Mouse (Mus musculus) olfactory bulb, adult 2 months (tissue): ENCODE data around the gene Fto. TPM values are rescaled to one million over a fixed set of nuclear protein-coding genes. Genes with fewer than 3 reads are reported as not detected.

Experiments
- H3K27ac ChIP-seq: fragments of 200-500 bp; 2 replicates; pipeline ENCODE4 v1.5.1; 2012; ENCODE audit warnings: low read depth, low read length; ENCODE audit not compliant: insufficient read depth
- H3K4me1 ChIP-seq: fragments of 200-500 bp; 2 replicates; pipeline ENCODE4 v1.6.1; 2012; ENCODE audit warnings: low read length; ENCODE audit not compliant: control insufficient read depth, insufficient read depth
- H3K4me3 ChIP-seq: fragments of 200-500 bp; 2 replicates; pipeline ENCODE4 v1.5.1; 2012; ENCODE audit warnings: mild to moderate bottlenecking, low read depth, low read length, moderate library complexity; ENCODE audit not compliant: insufficient read depth
- CTCF ChIP-seq: fragments of 200-500 bp; IDR thresholded peaks from 2 replicates; pipeline ENCODE4 v1.5.1; 2012; ENCODE audit warnings: low read depth, mild to moderate bottlenecking, low read length, moderate library complexity; ENCODE audit not compliant: insufficient read depth
- POLR2A ChIP-seq: fragments of 200-500 bp; IDR thresholded peaks from 2 replicates; pipeline ENCODE4 v1.6.1; 2012; ENCODE audit warnings: mild to moderate bottlenecking, low read depth, low read length, moderate library complexity; ENCODE audit not compliant: insufficient read depth
- WGBS: fragments of 180-500 bp; shearing (Covaris S2); methylation state at CpG from one replicate; pipeline ENCODE4 v1.1.7; 2018; 5-methylcytosine and 5-hydroxymethylcytosine counted together
- polyA plus RNA-seq: library from polyadenylated mRNA; stranded (reverse); fragments of >200 nt; gene quantifications from 2 replicates; pipeline ENCODE4 v1.2.4, GENCODE M21; 2012; ENCODE audit warnings: low replicate concordance; ENCODE audit not compliant: missing spikeins, insufficient read depth, insufficient read length

Gene Fto
- polyA plus RNA-seq, 1 experiment, result not detected

DNA sequence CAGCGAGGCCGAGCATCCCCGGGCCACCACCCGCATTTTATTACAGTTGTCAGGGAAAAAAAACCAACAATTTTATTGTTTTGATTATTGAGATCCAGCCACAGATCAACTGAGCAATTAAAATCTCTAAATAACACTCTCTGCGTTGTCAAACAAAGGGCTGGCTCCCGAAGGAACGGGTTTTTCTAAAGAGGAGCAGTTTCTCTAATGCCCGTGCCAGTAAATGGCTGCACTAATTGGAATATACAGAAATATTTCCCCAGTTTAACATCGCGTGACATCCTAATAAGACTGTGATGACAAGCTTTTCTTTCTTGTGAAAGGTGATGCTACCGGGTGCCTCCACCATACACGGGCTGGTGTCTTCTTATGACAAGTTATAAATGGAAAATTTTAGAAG lies 324.9 kb downstream of the Fto start:
- H3K27ac ChIP-seq, result no peak overlapping the region
- WGBS, result 81% methylated on average over 12 of the region's 12 CpGs
- no peak overlapping the region for H3K4me3 ChIP-seq
- TF ChIP-seq POLR2A (no peak), CTCF (no peak)
- no peaks in the 10 kb centered on the region for H3K4me1 ChIP-seq

DNA sequence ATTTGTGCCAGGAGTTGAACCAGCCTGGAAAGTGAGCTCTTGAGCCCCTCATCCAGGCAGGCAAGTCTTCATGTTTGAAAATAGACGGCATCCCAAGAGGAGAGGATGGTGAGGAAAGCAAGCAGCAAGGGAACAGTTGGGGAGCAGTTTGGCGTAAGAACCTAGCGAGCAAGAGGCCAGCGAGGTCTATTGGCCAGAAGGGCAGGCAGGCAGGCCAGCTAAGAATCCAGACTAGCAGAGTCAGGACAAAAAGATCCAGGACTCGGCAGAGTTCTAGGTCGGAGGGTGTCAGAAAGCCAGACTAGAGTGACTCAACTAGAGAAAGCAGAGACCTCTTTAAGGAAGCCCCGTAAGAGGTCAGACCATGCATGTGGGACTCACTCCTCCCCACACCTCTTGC lies 327.1 kb downstream of the Fto start:
- no peak for TF ChIP-seq POLR2A
- TF ChIP-seq CTCF, result no peak
- WGBS, result 79% methylated on average over 7 of the region's 7 CpGs
- Histone ChIP-seq H3K27ac (no peak overlapping the region), H3K4me1 (peaks cover 3% of the 10 kb centered on the region; the same call in 1 of the 2 replicates), H3K4me3 (no peak overlapping the region)

DNA sequence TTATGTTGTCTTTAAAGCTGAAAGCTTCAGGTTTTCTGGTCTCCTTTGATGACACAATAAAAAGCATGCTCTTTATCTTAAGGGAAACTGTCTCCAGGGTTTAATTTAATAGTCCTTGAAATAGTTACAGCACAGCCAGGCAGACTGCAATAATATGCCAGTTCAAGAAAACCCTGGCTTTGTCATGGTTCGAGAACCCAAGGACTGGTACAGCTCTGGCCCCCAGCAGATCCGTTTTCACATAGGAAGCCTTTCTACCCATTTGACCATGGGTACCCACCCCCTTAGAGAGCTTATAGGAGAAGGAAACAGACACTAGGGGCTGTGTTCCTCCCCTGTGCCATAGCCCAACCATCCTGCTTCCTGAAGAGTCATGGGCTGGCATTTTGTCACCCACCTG lies 332.2 kb downstream of the Fto start:
- Histone ChIP-seq H3K4me1 (peaks cover 3% of the 10 kb centered on the region; the same call in 1 of the 2 replicates), H3K27ac (no peak overlapping the region), H3K4me3 (no peak overlapping the region)
- 40% methylated on average over 2 of the region's 2 CpGs for WGBS
- no peak for TF ChIP-seq CTCF
- TF ChIP-seq POLR2A, result no peak

DNA sequence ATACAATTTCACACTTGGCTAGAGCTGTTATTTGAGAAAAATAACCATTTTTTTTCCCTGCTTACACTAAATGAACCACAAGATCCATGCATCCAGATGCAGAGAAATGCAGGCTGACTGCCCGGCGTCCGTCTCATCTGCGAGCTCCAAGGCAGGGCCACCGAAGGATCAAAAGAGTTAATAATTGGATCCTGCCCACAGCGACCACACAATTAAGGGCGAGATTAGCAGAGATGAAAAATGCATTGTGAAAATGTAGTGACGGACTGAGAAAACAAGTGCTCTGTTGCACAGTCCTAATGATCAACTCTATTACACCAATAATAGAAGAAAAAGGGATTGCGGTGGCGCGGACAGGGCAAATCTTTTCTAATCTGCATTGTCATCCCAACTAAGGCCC lies 334.6 kb downstream of the Fto start:
- H3K4me3 ChIP-seq, result no peak overlapping the region
- H3K27ac ChIP-seq, result no peak overlapping the region
- WGBS, result 91% methylated on average over 11 of the region's 11 CpGs
- H3K4me1 ChIP-seq, result peaks cover 3% of the 10 kb centered on the region; the same call in 1 of the 2 replicates
- no peak for TF ChIP-seq POLR2A
- no peak for TF ChIP-seq CTCF

DNA sequence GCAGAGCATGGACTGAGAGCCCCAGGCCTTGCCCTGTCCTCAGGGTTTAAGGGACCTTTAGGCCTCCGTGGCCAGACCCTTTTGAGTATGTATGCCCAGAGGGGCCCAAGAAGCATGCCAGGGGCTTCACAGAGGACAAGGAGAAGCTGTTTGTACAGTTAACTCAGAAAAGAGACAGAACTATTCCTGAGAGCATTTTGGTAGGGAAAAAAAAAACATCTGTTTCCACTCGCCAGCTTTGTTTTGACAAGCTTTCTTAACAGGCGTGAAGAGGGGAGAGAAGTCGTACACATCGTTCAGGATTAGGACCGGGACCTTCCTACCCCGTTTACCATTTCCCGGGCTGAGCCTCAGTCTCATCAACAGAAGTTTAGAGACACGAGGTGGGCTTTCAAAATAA lies 335.5 kb downstream of the Fto start:
- Histone ChIP-seq H3K4me3 (no peak overlapping the region), H3K4me1 (peaks cover 3% of the 10 kb centered on the region; the same call in 1 of the 2 replicates), H3K27ac (no peak overlapping the region)
- WGBS, result 81% methylated on average over 9 of the region's 9 CpGs
- TF ChIP-seq CTCF, result no peak
- TF ChIP-seq POLR2A, result no peak

DNA sequence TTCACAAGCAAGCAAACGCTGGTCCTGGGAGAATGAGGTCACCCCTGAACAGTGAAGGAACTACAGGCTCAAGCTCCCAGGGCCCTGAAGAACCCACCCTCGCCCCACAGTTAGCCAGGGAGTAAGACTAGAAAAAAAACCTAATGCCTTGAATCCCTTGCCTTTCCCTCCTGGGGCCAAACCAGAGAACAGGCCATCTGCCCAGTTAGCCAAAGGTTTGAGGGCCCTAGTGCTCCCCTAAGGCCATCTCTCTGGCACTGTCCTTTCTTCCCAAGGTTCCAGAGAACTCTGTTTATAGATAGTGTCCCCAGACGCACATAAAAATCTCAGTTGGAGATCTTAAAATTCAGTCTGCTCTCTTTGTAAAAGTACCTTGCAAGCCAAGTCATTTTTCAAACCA lies 340.2 kb downstream of the Fto start:
- no peak overlapping the region for H3K4me3 ChIP-seq
- no peak overlapping the region for H3K27ac ChIP-seq
- TF ChIP-seq CTCF (no peak), POLR2A (no peak)
- WGBS, result 79% methylated on average over 3 of the region's 3 CpGs
- H3K4me1 ChIP-seq, result peaks cover 5% of the 10 kb centered on the region; the same call in 1 of the 2 replicates

DNA sequence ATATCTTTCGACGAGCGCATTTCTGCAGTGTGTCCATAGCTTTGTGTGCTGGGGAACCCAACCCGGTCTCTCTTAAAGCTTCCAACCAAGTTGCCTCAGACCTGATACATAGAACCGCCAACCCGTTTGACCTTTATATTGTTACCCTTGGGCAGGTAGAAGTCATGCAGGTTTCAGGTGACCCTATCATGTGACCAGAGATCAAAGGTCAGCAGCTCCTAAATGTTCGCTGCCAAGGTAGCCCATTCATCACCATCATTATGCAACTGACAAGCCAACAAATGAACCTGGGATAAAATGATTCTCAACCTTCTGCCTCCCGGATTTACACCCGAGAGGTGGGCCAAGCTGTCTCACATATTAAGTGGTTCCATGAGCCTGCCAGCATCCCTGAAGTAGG lies 344.1 kb downstream of the Fto start:
- TF ChIP-seq POLR2A (no peak), CTCF (no peak)
- no peak overlapping the region for H3K27ac ChIP-seq
- no peak overlapping the region for H3K4me3 ChIP-seq
- WGBS, result 96% methylated on average over 9 of the region's 9 CpGs
- peaks cover 8% of the 10 kb centered on the region for H3K4me1 ChIP-seq

DNA sequence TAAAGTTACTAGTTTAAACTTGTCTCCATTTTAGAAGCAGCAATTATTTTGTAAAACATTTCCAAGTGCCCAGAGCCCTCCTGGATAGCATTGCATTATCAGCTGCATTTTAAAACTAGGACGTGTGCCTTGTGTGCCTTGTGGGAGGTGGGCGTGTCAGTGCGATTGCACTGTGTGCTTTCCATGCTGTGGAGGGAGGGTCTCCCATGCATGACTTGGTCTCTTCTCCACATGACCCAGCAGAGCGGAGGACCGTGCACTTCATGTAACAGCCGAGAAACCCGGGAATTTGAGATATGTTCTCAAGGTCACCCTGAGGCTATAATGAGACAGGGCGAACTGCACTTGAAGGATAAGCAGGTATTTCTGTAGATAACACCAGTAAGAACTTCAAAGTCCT lies 347.6 kb downstream of the Fto start:
- WGBS, result 85% methylated on average over 8 of the region's 8 CpGs

DNA sequence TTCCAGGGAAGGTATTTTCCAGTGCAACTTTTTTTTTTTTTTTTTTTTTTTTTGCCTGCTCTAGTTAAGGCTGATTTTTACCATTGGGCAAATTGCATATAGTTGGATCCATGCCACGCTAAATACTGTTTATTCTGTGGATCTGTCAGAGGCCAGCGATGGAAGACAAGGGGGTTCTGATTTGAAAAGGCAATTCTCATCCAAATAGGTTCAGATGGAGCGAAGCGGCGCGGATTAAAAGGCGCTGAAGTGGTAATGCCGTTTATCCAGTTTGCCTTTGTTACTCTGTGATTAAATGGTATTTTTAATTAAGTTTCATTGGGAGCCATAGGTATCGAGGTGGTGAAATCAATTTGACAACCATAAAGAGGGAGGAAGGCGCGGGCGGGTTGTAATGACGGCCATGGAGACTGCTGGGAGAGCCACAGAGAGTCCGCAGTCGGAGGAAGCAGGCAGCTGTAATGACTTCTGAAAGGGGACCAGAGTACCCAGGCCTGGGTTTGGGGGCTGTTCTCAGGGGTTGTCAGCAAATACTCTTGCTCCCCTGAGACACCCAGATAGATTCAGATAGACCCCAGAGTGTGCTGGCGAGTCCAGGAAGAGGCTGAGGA lies 356.2 kb downstream of the Fto start:
- no peaks in the 10 kb centered on the region for H3K4me1 ChIP-seq
- TF ChIP-seq POLR2A, result no peak
- no peak for TF ChIP-seq CTCF
- 81% methylated on average over 16 of the region's 16 CpGs for WGBS
- no peak overlapping the region for H3K27ac ChIP-seq
- H3K4me3 ChIP-seq, result no peak overlapping the region

More for the DNA sequence above, 347.6 kb downstream of the Fto start:
- TF ChIP-seq POLR2A (no peak), CTCF (no peak)
- Histone ChIP-seq H3K4me3 (no peak overlapping the region), H3K27ac (no peak overlapping the region), H3K4me1 (peaks cover 6% of the 10 kb centered on the region; the same call in 1 of the 2 replicates)

DNA sequence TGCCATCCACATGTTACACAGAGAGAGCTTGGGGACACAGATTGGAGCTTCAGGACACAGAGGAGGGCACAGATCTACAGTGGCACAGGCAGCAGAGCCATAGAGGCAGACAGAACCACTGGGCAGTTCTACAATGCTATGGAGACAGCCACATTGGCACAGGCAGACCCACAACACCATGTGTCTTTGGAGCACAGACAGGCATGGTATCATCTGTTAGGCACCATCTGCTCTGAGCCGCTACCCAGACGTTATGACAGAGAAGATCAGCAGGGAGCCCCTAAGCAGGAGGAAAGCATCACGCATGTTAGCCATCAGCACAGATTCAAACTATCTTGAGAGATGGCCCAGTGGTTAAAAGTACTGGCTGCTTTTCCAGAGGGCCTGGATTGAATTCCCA lies 363.6 kb downstream of the Fto start:
- H3K4me3 ChIP-seq, result no peak overlapping the region
- WGBS, result 95% methylated on average over 3 of the region's 3 CpGs
- H3K27ac ChIP-seq, result no peak overlapping the region
- H3K4me1 ChIP-seq, result no peaks in the 10 kb centered on the region
- no peak for TF ChIP-seq CTCF
- TF ChIP-seq POLR2A, result no peak
